Mouse (Mus musculus): Measurements from ENCODE around the gene S100a4.

S100a4 gene

GRCm38 (mm10) chr3:90627366-90627765, 23.8 kb downstream of the S100a4 start:
- no peak for DNase-seq

- no peak for DNase-seq
Measured at GRCm38 (mm10) chr3:90627807-90628206, 24.2 kb downstream of the S100a4 start.

- DNase-seq: no peak
Measured at GRCm38 (mm10) chr3:90629298-90629697, 25.7 kb downstream of the S100a4 start.

- DNase-seq: no peak
Measured at GRCm38 (mm10) chr3:90631984-90632383, 28.4 kb downstream of the S100a4 start.

- no peak for DNase-seq
Measured at GRCm38 (mm10) chr3:90638511-90639275, 35.1 kb downstream of the S100a4 start.

GRCm38 (mm10) chr3:90639511-90640154, 36.1 kb downstream of the S100a4 start:
- DNase-seq: peak; percentile 81

- DNase-seq: no peak
Measured at GRCm38 (mm10) chr3:90640981-90641380, 37.4 kb downstream of the S100a4 start.

GRCm38 (mm10) chr3:90644220-90644619, 40.6 kb downstream of the S100a4 start:
- peak; percentile 82 for DNase-seq

- no peak for DNase-seq
Measured at GRCm38 (mm10) chr3:90647291-90647690, 43.7 kb downstream of the S100a4 start.

- DNase-seq: no peak
Measured at GRCm38 (mm10) chr3:90648981-90649380, 45.4 kb downstream of the S100a4 start.

GRCm38 (mm10) chr3:90649832-90650231, 46.3 kb downstream of the S100a4 start:
- no peak for DNase-seq

- peak; percentile 75 for DNase-seq
Measured at GRCm38 (mm10) chr3:90652878-90653508, 49.4 kb downstream of the S100a4 start.

GRCm38 (mm10) chr3:90653717-90654116, 50.1 kb downstream of the S100a4 start, which contains the start of gene S100a7a:
TSS of gene S100a7a (plus strand) at chr3:90654017.
- no peak for DNase-seq

Data from thymus, postnatal 4 days (tissue).